Mouse (Mus musculus): ENCODE measurements around the gene BC003965. TPM values are rescaled to one million over a fixed set of nuclear protein-coding genes. Genes with fewer than 3 reads are reported as not detected.

The BC003965 gene
- polyA plus RNA-seq (2015; fragmentation: Nextera tagmentation; extraction: Ambion mirVana) = 21.3 and 22.5 TPM in 2 replicates

GRCm38 (mm10) chr17:25184129-25184691 is at the start of gene BC003965:
Gene BC003965, plus strand, starts transcription at chr17:25184554.

GRCm38 (mm10) chr17:25162161-25162560 is 22.2 kb upstream of the BC003965 start, which contains the start of gene Ccdc154:
Gene Ccdc154, plus strand, starts transcription at chr17:25162461.

GRCm38 (mm10) chr17:25175411-25175810 is 8.9 kb upstream of the BC003965 start, which contains the start of gene Gm38655:
Gene Gm38655, minus strand, starts transcription at chr17:25175471.

GRCm38 (mm10) chr17:25188150-25189031 is 4.0 kb downstream of the BC003965 start, which contains the start of gene Unkl:
Gene Unkl, plus strand, starts transcription at chr17:25188397.

Other genes with a start within 250 kb of the BC003965 start
- gene Mapk8ip3, start 247.6 kb upstream of the BC003965 start, polyA plus RNA-seq (2015; fragmentation: Nextera tagmentation; extraction: Ambion mirVana) = 12.6 and 13.3 TPM in 2 replicates
- gene Jpt2, start 223.9 kb upstream of the BC003965 start, polyA plus RNA-seq (2015; fragmentation: Nextera tagmentation; extraction: Ambion mirVana) = 45.9 and 49.2 TPM in 2 replicates
- 5.2 and 5.9 TPM in 2 replicates for gene Cramp1l, start 168.8 kb upstream of the BC003965 start, polyA plus RNA-seq (2015; fragmentation: Nextera tagmentation; extraction: Ambion mirVana)
- 80.5 and 98.2 TPM in 2 replicates for gene Ift140, start 168.5 kb upstream of the BC003965 start, polyA plus RNA-seq (2015; fragmentation: Nextera tagmentation; extraction: Ambion mirVana)
- gene Tmem204, start 101.0 kb upstream of the BC003965 start, polyA plus RNA-seq (2015; fragmentation: Nextera tagmentation; extraction: Ambion mirVana) = 24.2 and 26.6 TPM in 2 replicates
- 18.4 and 24.4 TPM in 2 replicates for gene Telo2, start 68.6 kb upstream of the BC003965 start, polyA plus RNA-seq (2015; fragmentation: Nextera tagmentation; extraction: Ambion mirVana)
- not detected in 2 replicates for gene Ptx4, start 63.8 kb upstream of the BC003965 start, polyA plus RNA-seq (2015; fragmentation: Nextera tagmentation; extraction: Ambion mirVana)
- 10.8 and 11.8 TPM in 2 replicates for gene Clcn7, start 51.2 kb upstream of the BC003965 start, polyA plus RNA-seq (2015; fragmentation: Nextera tagmentation; extraction: Ambion mirVana)
- 0.05 TPM in 1 of 2 replicates, not detected in the other for gene Ccdc154, start 22.1 kb upstream of the BC003965 start, polyA plus RNA-seq (2015; fragmentation: Nextera tagmentation; extraction: Ambion mirVana)
- not detected in 2 replicates for gene Gm38655, start 9.1 kb upstream of the BC003965 start, polyA plus RNA-seq (2015; fragmentation: Nextera tagmentation; extraction: Ambion mirVana)
- 5.4 and 5.9 TPM in 2 replicates for gene Unkl, start 3.8 kb downstream of the BC003965 start, polyA plus RNA-seq (2015; fragmentation: Nextera tagmentation; extraction: Ambion mirVana)
- gene Gnptg, start 55.6 kb downstream of the BC003965 start, polyA plus RNA-seq (2015; fragmentation: Nextera tagmentation; extraction: Ambion mirVana) = 26.0 and 28.1 TPM in 2 replicates
- gene Tsr3, start 55.6 kb downstream of the BC003965 start, polyA plus RNA-seq (2015; fragmentation: Nextera tagmentation; extraction: Ambion mirVana) = 25.2 and 27.2 TPM in 2 replicates
- gene Baiap3, start 71.8 kb downstream of the BC003965 start, polyA plus RNA-seq (2015; fragmentation: Nextera tagmentation; extraction: Ambion mirVana) = 1.3 and 2.4 TPM in 2 replicates
- 345 and 350 TPM in 2 replicates for gene Ube2i, start 90.1 kb downstream of the BC003965 start, polyA plus RNA-seq (2015; fragmentation: Nextera tagmentation; extraction: Ambion mirVana)
- 19.5 and 34.4 TPM in 2 replicates for gene Prss34, start 113.8 kb downstream of the BC003965 start, polyA plus RNA-seq (2015; fragmentation: Nextera tagmentation; extraction: Ambion mirVana)
- gene Prss28, start 124.1 kb downstream of the BC003965 start, polyA plus RNA-seq (2015; fragmentation: Nextera tagmentation; extraction: Ambion mirVana) = 0.32 TPM in 1 of 2 replicates, not detected in the other
- gene Prss29, start 134.1 kb downstream of the BC003965 start, polyA plus RNA-seq (2015; fragmentation: Nextera tagmentation; extraction: Ambion mirVana) = not detected in 2 replicates
- gene Tpsab1, start 161.0 kb downstream of the BC003965 start, polyA plus RNA-seq (2015; fragmentation: Nextera tagmentation; extraction: Ambion mirVana) = 11.6 and 23.7 TPM in 2 replicates
- 360 and 832 TPM in 2 replicates for gene Tpsb2, start 181.8 kb downstream of the BC003965 start, polyA plus RNA-seq (2015; fragmentation: Nextera tagmentation; extraction: Ambion mirVana)
- gene Tpsg1, start 184.7 kb downstream of the BC003965 start, polyA plus RNA-seq (2015; fragmentation: Nextera tagmentation; extraction: Ambion mirVana) = 1.3 and 3.0 TPM in 2 replicates
- gene Cacna1h, start 249.2 kb downstream of the BC003965 start, polyA plus RNA-seq (2015; fragmentation: Nextera tagmentation; extraction: Ambion mirVana) = 1.4 and 1.8 TPM in 2 replicates